Mouse (Mus musculus): Measurements from ENCODE around the gene Tulp1.

The Tulp1 gene

GRCm38 (mm10) chr17:28312232-28313211 lies 52.5 kb downstream of the Tulp1 start:
- peak; percentile 66 for DNase-seq

DNA sequence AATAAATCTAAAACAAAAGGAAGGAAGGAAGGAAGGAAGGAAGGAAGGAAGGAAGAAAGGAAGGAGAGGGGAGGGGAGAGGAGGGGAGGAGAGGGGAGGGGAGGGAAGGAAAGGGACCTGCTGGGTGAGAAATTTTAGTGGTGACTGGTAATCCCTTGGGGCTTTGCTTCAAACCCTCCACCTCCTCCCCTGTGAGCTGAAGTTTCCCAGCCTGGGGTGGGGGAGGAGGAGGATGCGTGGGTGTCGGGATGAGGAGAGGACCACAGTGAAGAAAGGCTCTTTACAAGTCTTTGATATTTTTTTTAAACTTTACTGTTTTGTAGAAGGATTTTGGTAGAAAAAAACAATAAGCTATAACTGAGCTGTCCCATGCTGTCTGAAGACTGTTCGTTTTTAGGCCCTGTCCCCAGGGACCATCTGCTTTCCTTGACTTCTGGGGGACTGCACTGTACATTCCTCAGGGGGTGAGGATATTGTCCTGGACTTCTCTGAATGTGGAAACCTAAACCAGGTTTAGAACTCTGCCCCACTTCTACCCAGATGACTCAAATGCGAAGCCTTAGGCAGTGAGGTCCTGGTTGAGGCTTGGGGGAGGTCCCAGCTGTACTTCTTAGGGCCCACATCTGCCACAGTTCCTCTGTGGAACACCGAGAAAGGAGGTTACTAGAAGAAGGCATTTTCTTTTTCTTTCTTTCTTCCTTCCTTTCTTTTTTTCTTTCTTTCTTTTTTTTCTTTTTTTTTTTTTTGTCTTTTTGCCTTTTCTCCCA lies 53.5 kb downstream of the Tulp1 start:
- DNase-seq: no peak

DNA sequence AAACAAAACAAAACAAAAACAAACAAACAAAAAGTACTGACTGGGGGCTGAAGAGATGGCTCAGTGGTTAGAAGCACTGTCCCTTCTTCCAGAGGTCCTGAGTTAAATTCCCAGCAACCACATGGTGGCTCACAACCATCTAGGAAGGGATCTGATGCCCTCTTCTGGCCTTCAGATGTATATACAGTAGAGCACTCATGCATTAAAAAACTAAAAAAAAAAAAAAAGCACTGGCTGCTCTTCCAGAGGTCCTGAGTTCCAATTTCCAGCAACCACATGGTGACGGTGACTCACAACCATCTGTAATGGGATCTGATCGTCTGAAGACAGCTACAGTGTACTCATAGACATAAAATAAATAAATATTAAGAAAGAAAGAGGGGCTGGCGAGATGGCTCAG lies 54.2 kb downstream of the Tulp1 start:
- DNase-seq: no peak

DNA sequence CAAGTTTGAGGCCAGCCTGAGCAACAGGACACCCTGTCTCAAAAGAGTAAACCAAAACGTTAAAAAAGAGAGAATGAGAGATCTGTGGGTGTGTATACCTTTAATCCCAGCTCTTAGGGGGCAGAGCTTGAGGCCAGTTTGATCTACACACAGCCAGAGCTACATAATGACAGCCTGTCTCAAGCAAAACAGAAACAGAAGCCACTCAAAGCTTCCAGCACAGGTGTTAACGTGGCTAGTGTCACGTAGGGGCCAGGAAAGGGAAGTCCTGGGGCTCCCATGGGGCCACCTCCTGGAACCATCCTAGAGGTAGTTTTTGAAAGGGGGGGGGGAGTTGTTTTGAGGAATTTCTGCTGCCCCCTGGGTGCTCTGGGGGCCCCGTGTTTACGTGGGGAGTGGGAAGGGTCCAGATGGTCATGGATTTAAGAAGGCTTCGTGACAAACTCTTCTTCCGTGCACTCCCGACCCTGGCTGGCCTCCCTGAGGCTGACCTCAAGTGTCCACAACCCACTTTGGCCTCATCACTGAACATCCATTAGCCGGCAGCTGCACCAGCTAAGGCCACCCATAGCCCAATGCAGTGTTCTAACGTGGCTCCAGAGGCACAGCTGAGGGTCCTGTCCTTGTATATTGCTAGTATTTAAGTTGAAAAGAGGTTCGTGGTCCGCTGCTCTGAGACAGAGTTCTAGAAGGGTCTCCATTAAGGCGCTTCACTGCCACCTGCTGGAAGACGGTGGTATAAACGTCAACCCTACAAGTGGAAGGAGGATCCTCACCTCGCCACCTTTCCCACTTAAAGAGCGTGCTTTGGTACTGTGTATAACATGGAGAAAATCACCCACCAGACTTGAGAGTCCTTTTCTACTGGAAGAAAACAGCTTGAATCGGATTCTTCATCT lies 56.5 kb downstream of the Tulp1 start:
- DNase-seq: peak; percentile 89

- DNase-seq: no peak
These were observed 59.9 kb downstream of the Tulp1 start for GRCm38 (mm10) chr17:28305172-28305571.
